Comparison of ENCODE assay signal across 8 mouse cellular contexts in the genomic region with DNA sequence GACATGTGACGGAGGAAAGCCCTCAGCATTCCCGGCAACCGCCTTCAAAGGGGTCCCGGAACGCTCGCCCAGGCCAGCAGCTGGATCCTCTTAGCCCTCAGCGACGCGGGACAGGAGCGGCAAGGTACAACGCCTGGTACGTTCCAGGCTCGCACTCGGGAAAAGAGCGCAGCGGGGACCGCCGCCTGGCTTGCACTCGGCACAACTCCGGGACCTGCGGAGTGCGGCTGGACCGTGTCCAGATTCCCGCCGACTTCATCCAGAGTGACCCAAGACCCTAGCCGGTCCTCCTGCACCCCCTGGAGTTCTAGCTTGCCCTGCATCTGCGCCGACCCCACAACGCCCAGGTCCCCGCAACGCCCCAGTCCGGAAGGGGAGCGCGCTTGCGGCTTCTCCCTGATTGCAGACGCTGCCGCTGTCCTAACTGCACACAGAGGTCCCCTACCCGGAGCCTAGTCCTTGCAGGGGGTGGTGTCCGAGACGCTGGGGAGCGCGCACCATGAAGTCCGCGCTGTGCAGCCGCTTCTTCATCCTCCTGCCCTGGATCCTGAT. TPM values are rescaled to one million over a fixed set of nuclear protein-coding genes. Genes with fewer than 3 reads are reported as not detected.
DNase-seq lines count a peak whose midpoint lies in the region; ATAC-seq lines count a peak whose summit lies in the region.

No protein-coding gene starts in this region.

- H3K27me3 ChIP-seq in neural tube, embryonic 11.5 days (ENCODE audit: control insufficient read depth, insufficient read depth, low read length) = peaks cover 35% of the 10 kb centered on the region

- peaks cover 5% of the 10 kb centered on the region; the same call in 1 of the 2 replicates for H3K4me1 ChIP-seq in neural tube, embryonic 11.5 days (ENCODE audit: control insufficient read depth, insufficient read depth, low read length)

- H3K9ac ChIP-seq in neural tube, embryonic 11.5 days (ENCODE audit: low read length) = peak overlapping the region; percentile 39

- H3K4me2 ChIP-seq in neural tube, embryonic 11.5 days (ENCODE audit: low read depth) = peak overlapping the region; percentile 96

- no peaks in the 10 kb centered on the region for H3K9me3 ChIP-seq in neural tube, embryonic 11.5 days (ENCODE audit: control insufficient read depth, low read length)

- H3K4me3 ChIP-seq in neural tube, embryonic 11.5 days (ENCODE audit: low read depth, low read length) = peak overlapping the region; percentile 52

- WGBS in neural tube, embryonic 11.5 days = under 1% methylated on average over 45 of the region's 45 CpGs

- H3K36me3 ChIP-seq in neural tube, embryonic 11.5 days (ENCODE audit: control insufficient read depth, insufficient read depth, low read length) = no peaks in the 10 kb centered on the region

- ATAC-seq in common myeloid progenitor, adult 5-6 weeks (replicated peaks; ENCODE audit: low read depth, poor library complexity, severe bottlenecking) = peak; percentile 52
- ATAC-seq in neural tube, embryonic 11.5 days (ENCODE audit: insufficient read depth, low FRiP score, low TSS enrichment) = peak; percentile 42

- DNase-seq in spleen, postnatal 10 days (ENCODE audit: low spot score in 2 of 2) = peak; percentile 5 to 17
- no peak for DNase-seq in spleen, postnatal 36 days (ENCODE audit: low spot score in 2 of 2)
- DNase-seq in gastrocnemius, postnatal 4 days (ENCODE audit: low spot score in 2 of 2) = peak; percentile 19 to 24
- peak; percentile 71 for DNase-seq in kidney, adult 18-20 months
- peak; percentile 5 for DNase-seq in liver
- no peak for DNase-seq in neural tube, embryonic 11.5 days (ENCODE audit: low spot score)
- peak; percentile 20 to 61 for DNase-seq in urinary bladder, postnatal 4 days (ENCODE audit: low spot score in 2 of 2)

- H3K27ac ChIP-seq in neural tube, embryonic 11.5 days (ENCODE audit: low read depth, low read length) = no peak overlapping the region

RNA-seq across cellular contexts. Expression of a gene that starts 0.7 kb away (rescaled TPM):
- 0.50 TPM in 1 of 2 replicates, not detected in the other for total RNA-seq in common myeloid progenitor, adult 5-6 weeks (2017)
- total RNA-seq in gastrocnemius, postnatal 4 days (2021) = not detected
- polyA plus RNA-seq in neural tube, embryonic 11.5 days (2014; fragmentation: Nextera tagmentation; extraction: Ambion mirVana) = 2.5 and 2.6 TPM in 2 replicates

Comparison
In these comparisons a context has a peak if more than half of its experiments do, and no peak if none do; other contexts are left out.
1. DNase-seq: peak in spleen, postnatal 10 days (2 of 2), gastrocnemius, postnatal 4 days (2 of 2), kidney, adult 18-20 months (single experiment), liver (single experiment) and urinary bladder, postnatal 4 days (2 of 2); none in spleen, postnatal 36 days (0 of 2) and neural tube, embryonic 11.5 days (single experiment).